Mouse (Mus musculus) ES-E14 (cell line): ENCODE results near the gene Tubgcp2. TPM values are rescaled to one million over a fixed set of nuclear protein-coding genes. Genes with fewer than 3 reads are reported as not detected.

Experiments used
- DNase-seq: peaks from one replicate; pipeline ENCODE4 v3.0.0-alpha.2; 2013; ENCODE audit warnings: low read depth, low spot score
- H3K27ac ChIP-seq: 2 replicates; pipeline ENCODE4 v1.5.1; 2012; ENCODE audit warnings: low read depth, mild to moderate bottlenecking, low read length, moderate library complexity, mixed read lengths; ENCODE audit not compliant: poor library complexity, insufficient read depth, severe bottlenecking
- H3K36me3 ChIP-seq: 2 replicates; pipeline ENCODE4 v1.6.1; 2012; ENCODE audit warnings: mild to moderate bottlenecking, low read length, moderate library complexity, mixed read lengths; ENCODE audit not compliant: control insufficient read depth, poor library complexity, insufficient read depth, severe bottlenecking
- H3K4me1 ChIP-seq, 2 experiments: fragments of 150-350 bp in 1 of 2; sonication (generic) in 1 of 2; 2 replicates each; pipeline ENCODE4 v1.6.1; 2012; ENCODE audit warnings: low read length in 2 of 2, mild to moderate bottlenecking in 1 of 2, mixed read lengths in 1 of 2; ENCODE audit not compliant: control insufficient read depth in 2 of 2, insufficient read depth in 2 of 2, poor library complexity in 1 of 2
- H3K4me3 ChIP-seq, 2 experiments: fragments of 150-350 bp in 1 of 2; sonication (generic) in 1 of 2; 2 replicates each; pipeline ENCODE4 v1.5.1; 2012; ENCODE audit warnings: low read length in 2 of 2, low read depth in 1 of 2, mild to moderate bottlenecking in 1 of 2, mixed read lengths in 1 of 2; ENCODE audit not compliant: insufficient read depth in 1 of 2, poor library complexity in 1 of 2, severe bottlenecking in 1 of 2
- H3K9ac ChIP-seq: 2 replicates; pipeline ENCODE4 v1.6.1; 2012; ENCODE audit warnings: low read depth, mild to moderate bottlenecking, low read length, mixed read lengths; ENCODE audit not compliant: poor library complexity, insufficient read depth, severe bottlenecking
- H3K9me3 ChIP-seq: fragments of 150-350 bp; sonication (generic); 2 replicates; pipeline ENCODE4 v1.6.1; 2012; ENCODE audit warnings: low read depth, mild to moderate bottlenecking, low read length; ENCODE audit not compliant: control insufficient read depth, insufficient read depth
- CHD2 ChIP-seq: IDR thresholded peaks from 2 replicates; pipeline ENCODE4 v1.6.1; 2014; ENCODE audit warnings: mild to moderate bottlenecking, low read depth, low read length, inconsistent platforms
- HCFC1 ChIP-seq: IDR thresholded peaks from 2 replicates; pipeline ENCODE4 v1.6.1; 2012; ENCODE audit warnings: low read length, inconsistent platforms, borderline replicate concordance; ENCODE audit not compliant: insufficient read depth
- MAFK ChIP-seq: IDR thresholded peaks from 2 replicates; pipeline ENCODE4 v1.6.1; 2014; ENCODE audit warnings: mild to moderate bottlenecking, low read depth, low read length, inconsistent platforms; ENCODE audit not compliant: insufficient read depth
- ZC3H11A ChIP-seq: IDR thresholded peaks from 2 replicates; pipeline ENCODE4 v1.6.1; 2012; ENCODE audit warnings: low read depth, mild to moderate bottlenecking, inconsistent platforms, low read length, borderline replicate concordance
- ZNF384 ChIP-seq: IDR thresholded peaks from 2 replicates; pipeline ENCODE4 v1.6.1; 2012; ENCODE audit warnings: low read depth, low read length, inconsistent platforms
- in situ Hi-C, 2 experiments: fragments of 600-800 bp; cut with MboI; formaldehyde crosslinking; loops; one replicate each; pipeline ENCODE4 v1.15.1; 2025; ENCODE audit warnings: low sequenced_read_pairs in 2 of 2, inconsistent platforms in 1 of 2; ENCODE audit not compliant: unreplicated experiment in 2 of 2
- total RNA-seq: library from RNA; depleted of rRNA; stranded (reverse); fragments of 300-350 nt; gene quantifications from 2 replicates; pipeline ENCODE4 v1.2.3, GENCODE M21; 2012

The Tubgcp2 gene
- total RNA-seq, 1 experiment, result 28.1 TPM

- in situ Hi-C loops, result no loop called here
- H3K27ac ChIP-seq, result no peak overlapping the region
- no peak for DNase-seq
- H3K9ac ChIP-seq, result no peak overlapping the region
- H3K4me1 ChIP-seq, result peaks cover 4 to 13% of the 10 kb centered on the region in 2 experiments; a peak in 3 of 4 replicates
- no peaks in the 10 kb centered on the region for H3K9me3 ChIP-seq
- H3K36me3 ChIP-seq, result peaks cover 3% of the 10 kb centered on the region; the same call in 1 of the 2 replicates
- TF ChIP-seq CHD2, result no peak
- H3K4me3 ChIP-seq, result no peak overlapping the region
Measured at GRCm38 (mm10) chr7:139961141-139961540, 75.3 kb downstream of the Tubgcp2 start.

GRCm38 (mm10) chr7:139957958-139958357 is 78.5 kb downstream of the Tubgcp2 start:
- Histone ChIP-seq H3K9ac (no peak overlapping the region), H3K9me3 (no peaks in the 10 kb centered on the region), H3K36me3 (peaks cover 16% of the 10 kb centered on the region), H3K27ac (no peak overlapping the region), H3K4me1 (peaks cover 4 to 23% of the 10 kb centered on the region in 2 experiments; a peak in 3 of 4 replicates), H3K4me3 (no peak overlapping the region)
- no peak for DNase-seq
- in situ Hi-C loops, result no loop called here
- TF ChIP-seq HCFC1, result no peak
- no peak for TF ChIP-seq CHD2
- TF ChIP-seq ZNF384, result no peak
- TF ChIP-seq ZC3H11A, result no peak
- no peak for TF ChIP-seq MAFK

- Histone ChIP-seq H3K9ac (no peak overlapping the region), H3K36me3 (peaks cover 16% of the 10 kb centered on the region), H3K4me3 (no peak overlapping the region), H3K4me1 (peaks cover 4 to 23% of the 10 kb centered on the region in 2 experiments; a peak in 3 of 4 replicates), H3K27ac (no peak overlapping the region), H3K9me3 (no peaks in the 10 kb centered on the region)
- no peak for TF ChIP-seq ZC3H11A
- TF ChIP-seq MAFK, result no peak
- no peak for TF ChIP-seq ZNF384
- TF ChIP-seq CHD2, result no peak
- TF ChIP-seq HCFC1, result no peak
- DNase-seq, result no peak
- in situ Hi-C loops, result no loop called here
Measured at GRCm38 (mm10) chr7:139957437-139957836, 79.0 kb downstream of the Tubgcp2 start.

- DNase-seq, result no peak
- TF ChIP-seq ZC3H11A, result no peak
- TF ChIP-seq MAFK, result no peak
- no peak for TF ChIP-seq CHD2
- TF ChIP-seq ZNF384, result no peak
- no peak for TF ChIP-seq HCFC1
- Histone ChIP-seq H3K4me3 (no peak overlapping the region), H3K36me3 (peaks cover 18% of the 10 kb centered on the region), H3K9me3 (no peaks in the 10 kb centered on the region), H3K4me1 (peaks cover 4 to 23% of the 10 kb centered on the region in 2 experiments; a peak in 3 of 4 replicates), H3K9ac (no peak overlapping the region), H3K27ac (no peak overlapping the region)
- in situ Hi-C loops, result no loop called here
Measured at GRCm38 (mm10) chr7:139956658-139957057, 79.8 kb downstream of the Tubgcp2 start.

GRCm38 (mm10) chr7:139955505-139955904 is 81.0 kb downstream of the Tubgcp2 start:
- Histone ChIP-seq H3K4me1 (peaks cover 4 to 23% of the 10 kb centered on the region in 2 experiments; a peak in 3 of 4 replicates), H3K9ac (no peak overlapping the region), H3K36me3 (peaks cover 18% of the 10 kb centered on the region), H3K9me3 (no peaks in the 10 kb centered on the region), H3K27ac (no peak overlapping the region), H3K4me3 (no peak overlapping the region)
- in situ Hi-C loops, result no loop called here
- no peak for DNase-seq
- TF ChIP-seq CHD2 (no peak), ZNF384 (no peak), ZC3H11A (no peak), MAFK (no peak), HCFC1 (no peak)
